Mouse (Mus musculus): ENCODE measurements around the gene Srsf6. TPM values are rescaled to one million over a fixed set of nuclear protein-coding genes. Genes with fewer than 3 reads are reported as not detected.

Gene Srsf6
- total RNA-seq, 2 experiments from 2014 or later: 61.5 to 68.1 TPM

GRCm38 (mm10) chr2:162985923-162986322, 54.6 kb downstream of the Srsf6 start:
- DNase-seq: peak; percentile 60 to 67

Other genes starting within 250 kb of the Srsf6 start
- not detected for gene L3mbtl1, start 11.9 kb downstream of the Srsf6 start, total RNA-seq (2021)
- not detected for gene Sgk2, start 55.8 kb downstream of the Srsf6 start, total RNA-seq (2021)
- 10 to 100 TPM; 21.4 to 23.4 TPM for gene Ift52, start 85.8 kb downstream of the Srsf6 start, total RNA-seq (2021)
- gene Mybl2, start 123.2 kb downstream of the Srsf6 start, total RNA-seq (2021): under 1 TPM in 1 of 2 experiments, not detected in 1; 0.18 TPM
- not detected for gene Gtsf1l, start 156.3 kb downstream of the Srsf6 start, total RNA-seq (2021)